Mouse (Mus musculus): ENCODE results near the gene Olfr1046.
"Not testable (repeated sequence)": the region's sequence is repeated elsewhere in the genome, so short reads cannot be mapped to it uniquely, and the experiment has no call there.

Olfr1046 gene

DNA sequence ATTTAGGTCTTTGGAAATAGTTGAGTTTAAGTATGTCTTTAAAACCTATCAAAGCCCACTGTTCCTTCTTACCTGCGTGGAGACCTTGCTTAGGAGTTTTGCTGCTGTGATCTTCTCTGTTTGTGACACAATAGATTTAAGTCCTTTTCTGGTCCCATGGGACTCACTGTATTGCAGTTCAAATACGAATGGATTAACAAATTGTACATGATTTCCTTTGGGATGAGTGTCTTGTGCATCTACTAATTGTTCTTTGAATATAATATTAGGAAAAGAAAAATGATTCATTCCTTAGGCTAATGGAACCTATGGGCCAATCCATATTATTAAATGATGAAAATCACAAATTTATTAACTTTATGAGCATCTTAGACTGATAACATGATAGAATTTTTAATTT, at the start of gene Olfr1046:
Gene Olfr1046 (minus strand): TSS at position 101 of the 400 bp plus-strand sequence.
- no peak for DNase-seq (ENCODE audit: low read depth, low spot score)

DNA sequence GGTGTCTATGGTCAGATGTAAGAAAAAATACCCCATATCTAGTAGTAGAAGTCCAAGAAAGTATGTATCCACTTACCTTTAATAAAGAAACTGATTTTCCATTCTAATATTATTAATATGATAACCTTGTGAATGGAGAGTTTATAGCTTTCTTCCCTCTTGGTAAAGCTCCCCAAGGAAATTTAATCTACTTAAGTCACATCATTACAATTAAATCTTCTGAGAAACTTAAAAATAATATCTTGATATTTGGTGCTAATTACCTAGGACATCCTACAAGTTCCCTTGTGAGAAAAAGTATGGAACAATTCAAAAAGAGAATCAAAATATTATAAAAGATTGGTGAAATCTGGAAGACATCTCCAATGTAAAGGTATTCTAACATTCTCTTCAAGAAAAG, 39.1 kb upstream of the Olfr1046 start, which contains the start of gene Olfr1049:
Gene Olfr1049 (minus strand): TSS at position 101 of the 400 bp plus-strand sequence.
- DNase-seq (ENCODE audit: low read depth, low spot score), result not testable (repeated sequence)

- DNase-seq (ENCODE audit: low read depth, low spot score), result no peak
Measured at GRCm38 (mm10) chr2:86240189-86240588, 21.1 kb upstream of the Olfr1046 start, which contains the start of gene Olfr1048. Gene Olfr1048, minus strand, starts transcription at chr2:86240289.

GRCm38 (mm10) chr2:86231301-86231700, 12.2 kb upstream of the Olfr1046 start, which contains the start of gene Olfr1047:
Gene Olfr1047, minus strand, starts transcription at chr2:86231401.
- no peak for DNase-seq (ENCODE audit: low read depth, low spot score)

DNA sequence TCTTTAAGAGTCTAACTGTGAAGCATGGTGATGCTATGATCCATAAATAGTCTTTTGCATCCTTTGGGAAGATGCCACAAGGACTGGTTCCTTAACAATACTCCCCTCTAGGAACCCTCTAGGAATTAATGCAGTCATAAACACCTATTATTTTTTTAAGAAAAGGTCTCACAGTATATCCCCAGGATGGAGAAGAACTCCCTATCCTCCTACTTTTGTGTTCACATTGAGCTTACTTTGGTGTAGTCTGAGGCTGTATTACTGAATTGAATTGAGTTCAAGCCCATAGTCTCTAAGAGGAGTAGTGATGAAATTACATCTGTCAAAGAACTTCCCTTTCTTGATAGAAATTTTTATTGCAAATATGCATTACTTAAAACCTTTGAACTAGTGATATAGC, 16.2 kb downstream of the Olfr1046 start, which contains the start of gene Olfr1045:
Gene Olfr1045 (minus strand): TSS at position 101 of the 400 bp plus-strand sequence.
- no peak for DNase-seq (ENCODE audit: low read depth, low spot score)

DNA sequence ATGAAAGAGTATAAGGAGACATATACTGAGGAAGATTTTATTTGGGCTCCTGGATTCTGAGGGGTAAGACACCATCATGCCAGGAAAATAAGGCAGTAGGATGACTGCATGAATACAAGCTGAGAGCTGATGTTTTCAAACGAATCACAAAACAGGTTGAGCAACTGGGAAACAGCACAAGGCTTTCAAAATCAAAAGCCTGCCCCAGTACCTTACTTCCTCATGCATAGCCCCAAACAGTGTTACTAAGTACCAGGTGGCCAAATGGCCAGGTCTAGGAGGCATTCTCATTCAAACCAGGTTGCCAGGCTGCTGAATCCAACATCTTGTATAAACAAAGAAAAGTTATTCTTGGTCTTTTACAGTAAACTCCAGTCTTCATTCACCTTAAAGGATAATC, 23.3 kb downstream of the Olfr1046 start:
- no peak for DNase-seq (ENCODE audit: low read depth, low spot score)

GRCm38 (mm10) chr2:86185583-86185982, 33.5 kb downstream of the Olfr1046 start, which contains the start of gene Olfr52:
Gene Olfr52, minus strand, starts transcription at chr2:86185683.
- DNase-seq (ENCODE audit: low read depth, low spot score), result no peak

- peak; percentile 34 for DNase-seq (ENCODE audit: low read depth, low spot score)
Measured at GRCm38 (mm10) chr2:86179950-86180349, 39.2 kb downstream of the Olfr1046 start.

GRCm38 (mm10) chr2:86177720-86178119, 41.4 kb downstream of the Olfr1046 start, which contains the start of gene Olfr1044:
Gene Olfr1044, minus strand, starts transcription at chr2:86177820.
- no peak for DNase-seq (ENCODE audit: low read depth, low spot score)

DNA sequence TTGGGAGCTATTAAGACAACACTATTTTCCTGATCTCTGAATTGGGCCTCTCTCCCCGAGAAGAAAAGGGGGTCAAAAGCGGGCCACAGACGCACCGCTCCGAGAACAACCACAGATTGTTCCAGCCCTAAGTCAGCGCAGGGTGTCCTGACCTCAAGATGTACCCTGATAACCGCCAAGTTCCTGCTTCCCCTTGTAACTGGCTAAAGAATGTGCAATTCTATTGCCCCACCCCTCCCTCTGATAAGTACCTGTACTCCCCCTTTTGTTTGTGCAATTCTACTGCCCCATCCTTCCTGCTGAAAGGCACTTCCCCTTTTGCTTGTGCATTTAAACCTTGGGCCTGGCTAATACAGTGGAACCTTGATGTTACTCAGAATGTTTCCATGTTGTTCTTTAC, 43.7 kb downstream of the Olfr1046 start:
- not testable (repeated sequence) for DNase-seq (ENCODE audit: low read depth, low spot score)

DNA sequence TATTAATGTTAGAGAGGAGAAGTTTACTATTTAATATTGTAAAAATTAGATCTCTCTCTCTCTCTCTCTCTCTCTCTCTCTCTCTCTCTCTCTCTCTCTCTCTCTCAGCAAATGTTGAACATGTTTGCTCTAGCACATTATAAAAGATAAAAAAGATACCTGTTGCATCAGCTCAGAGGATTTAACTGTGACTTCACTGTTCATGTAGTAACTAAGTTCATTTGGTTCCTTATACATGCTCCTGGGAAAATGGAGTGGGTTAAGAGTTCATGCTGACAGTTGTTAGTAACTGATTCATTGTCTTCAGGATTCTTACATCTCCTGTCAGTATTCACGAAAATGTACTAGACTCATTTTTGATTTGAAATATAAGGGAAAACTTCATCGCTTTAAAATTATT, 51.7 kb downstream of the Olfr1046 start, which contains the start of gene Olfr1043:
Gene Olfr1043 (minus strand): TSS at position 101 of the 400 bp plus-strand sequence.
- no peak for DNase-seq (ENCODE audit: low read depth, low spot score)

All from WW6 (cell line).